8 mouse cellular contexts compared by ENCODE assay signal in genomic region chr19:26014620-26015180, GRCm38 (mm10).
DNase-seq lines count a peak whose midpoint lies in the region; ATAC-seq lines count a peak whose summit lies in the region.

No protein-coding gene starts in this region.

- no peak overlapping the region for H3K9ac ChIP-seq in hindbrain, embryonic 13.5 days
- H3K9ac ChIP-seq in intestine, embryonic 16.5 days (ENCODE audit: low read depth, low read length), result no peak overlapping the region

- H3K4me3 ChIP-seq in hindbrain, embryonic 13.5 days, result no peak overlapping the region
- no peak overlapping the region for H3K4me3 ChIP-seq in hindbrain, embryonic 10.5 days
- no peak overlapping the region for H3K4me3 ChIP-seq in intestine, embryonic 16.5 days (ENCODE audit: low read length)

- no peak overlapping the region for H3K4me2 ChIP-seq in hindbrain, embryonic 13.5 days
- H3K4me2 ChIP-seq in intestine, embryonic 16.5 days (ENCODE audit: low read depth, low read length), result no peak overlapping the region

- no peak for DNase-seq in hindbrain, embryonic 10.5 days (ENCODE audit: low spot score)
- DNase-seq in adrenal gland, adult 2 months, result peak; percentile 68
- peak; percentile 13 to 15 for DNase-seq in frontal cortex, postnatal 14 days (ENCODE audit: low spot score in 2 of 2)
- peak; percentile 36 to 60 for DNase-seq in left cerebral cortex, postnatal 10 days (ENCODE audit: extremely low spot score in 1 of 2, low spot score in 2 of 2)
- DNase-seq in natural killer cell, adult 2 months (ENCODE audit: low spot score in 2 of 2), result no peak
- no peak for DNase-seq in ovary, postnatal 10 days (ENCODE audit: low spot score)

- H3K27ac ChIP-seq in hindbrain, embryonic 13.5 days, result 0 out of 2 replicates have a peak overlapping the region, but pooled peaks have one; percentile 13
- H3K27ac ChIP-seq in hindbrain, embryonic 10.5 days, result no peak overlapping the region
- no peak overlapping the region for H3K27ac ChIP-seq in intestine, embryonic 16.5 days (ENCODE audit: low read length)

- 35% methylated on average over 8 of the region's 8 CpGs for WGBS in hindbrain, embryonic 13.5 days
- WGBS in hindbrain, embryonic 10.5 days, result 56% methylated on average over 8 of the region's 8 CpGs
- 32% methylated on average over 8 of the region's 8 CpGs for WGBS in intestine, embryonic 16.5 days

- H3K4me1 ChIP-seq in hindbrain, embryonic 13.5 days (replicated peaks), result peaks cover 4% of the 10 kb centered on the region; the same call in 1 of the 2 replicates
- no peaks in the 10 kb centered on the region for H3K4me1 ChIP-seq in hindbrain, embryonic 10.5 days (replicated peaks)
- H3K4me1 ChIP-seq in intestine, embryonic 16.5 days (ENCODE audit: control insufficient read depth, insufficient read depth, low read length), result no peaks in the 10 kb centered on the region

- intact Hi-C loops in left cerebral cortex, postnatal 10 days (cut with DNase I), result no loop called here

- H3K27me3 ChIP-seq in hindbrain, embryonic 13.5 days, result no peaks in the 10 kb centered on the region
- no peaks in the 10 kb centered on the region for H3K27me3 ChIP-seq in hindbrain, embryonic 10.5 days (ENCODE audit: insufficient read depth, poor library complexity, severe bottlenecking)
- H3K27me3 ChIP-seq in intestine, embryonic 16.5 days (replicated peaks; ENCODE audit: control insufficient read depth, insufficient read depth, low read length), result no peaks in the 10 kb centered on the region

- no peaks in the 10 kb centered on the region for H3K36me3 ChIP-seq in hindbrain, embryonic 13.5 days
- H3K36me3 ChIP-seq in hindbrain, embryonic 10.5 days, result no peaks in the 10 kb centered on the region
- H3K36me3 ChIP-seq in intestine, embryonic 16.5 days (ENCODE audit: control insufficient read depth, insufficient read depth, low read length), result no peaks in the 10 kb centered on the region

- ATAC-seq in hindbrain, embryonic 13.5 days (ENCODE audit: low FRiP score), result no peak
- ATAC-seq in intestine, embryonic 16.5 days, result no peak

- no peaks in the 10 kb centered on the region for H3K9me3 ChIP-seq in hindbrain, embryonic 13.5 days
- no peaks in the 10 kb centered on the region for H3K9me3 ChIP-seq in hindbrain, embryonic 10.5 days
- H3K9me3 ChIP-seq in intestine, embryonic 16.5 days (ENCODE audit: control insufficient read depth, low read length), result no peaks in the 10 kb centered on the region

Comparison
In these comparisons a context has a peak if more than half of its experiments do, and no peak if none do; other contexts are left out.
1. DNase-seq: peak in adrenal gland, adult 2 months (single experiment), frontal cortex, postnatal 14 days (2 of 2) and left cerebral cortex, postnatal 10 days (2 of 2); none in hindbrain, embryonic 10.5 days (single experiment), natural killer cell, adult 2 months (0 of 2) and ovary, postnatal 10 days (single experiment).